Mouse (Mus musculus): ENCODE measurements at regions not wholly inside any gene's neighbourhood (a gene's known extent, or its start where the extent isn't known, plus 50 kb on each side); places are given as distances from the start of the nearest gene placed in this dataset.

- TF ChIP-seq MYC (IDR thresholded peaks at IDR 0.05; ENCODE audit: low read depth, low read length): no peak
- no peak for TF ChIP-seq ELF1 (IDR thresholded peaks at IDR 0.05; ENCODE audit: low read depth, low read length)
- no peak for TF ChIP-seq NRF1 (IDR thresholded peaks at IDR 0.05; ENCODE audit: low read depth, low read length)
- TF ChIP-seq MAX (IDR thresholded peaks at IDR 0.05; ENCODE audit: low read length): no peak
- no peak for TF ChIP-seq ZNF384 (IDR thresholded peaks at IDR 0.05; ENCODE audit: low read depth, low read length)
- TF ChIP-seq MEF2A (IDR thresholded peaks at IDR 0.05; ENCODE audit: borderline replicate concordance, low read depth, low read length): no peak
- TF ChIP-seq ZMIZ1 (IDR thresholded peaks at IDR 0.05; ENCODE audit: low read depth, low read length): no peak
- peak in 1 of 2 experiments; percentile 12; a peak in 1 of 4 replicates for TF ChIP-seq CTCF (conservative IDR thresholded peaks at IDR 0.05 in 1 of 2, IDR thresholded peaks at IDR 0.05 in 1 of 2; ENCODE audit: low read depth in 2 of 2, low read length in 2 of 2)
- TF ChIP-seq MXI1 (IDR thresholded peaks at IDR 0.05; ENCODE audit: low read depth, low read length): no peak
- TF ChIP-seq HCFC1 (IDR thresholded peaks at IDR 0.05; ENCODE audit: low read depth, low read length): no peak
- TF ChIP-seq POLR2AphosphoS2 (IDR thresholded peaks at IDR 0.05; ENCODE audit: low read depth, low read length): no peak
- TF ChIP-seq POLR2A (IDR thresholded peaks at IDR 0.05; ENCODE audit: low read depth, low read length): no peak
- no peak for TF ChIP-seq SIN3A (IDR thresholded peaks at IDR 0.05; ENCODE audit: low read length)
- no peak for TF ChIP-seq KAT2A (IDR thresholded peaks at IDR 0.05; ENCODE audit: insufficient replicate concordance, low read length)
Measured at GRCm38 (mm10) chr16:67776091-67776490, 155.4 kb upstream of the Cadm2 start.
